In the genomic region with DNA sequence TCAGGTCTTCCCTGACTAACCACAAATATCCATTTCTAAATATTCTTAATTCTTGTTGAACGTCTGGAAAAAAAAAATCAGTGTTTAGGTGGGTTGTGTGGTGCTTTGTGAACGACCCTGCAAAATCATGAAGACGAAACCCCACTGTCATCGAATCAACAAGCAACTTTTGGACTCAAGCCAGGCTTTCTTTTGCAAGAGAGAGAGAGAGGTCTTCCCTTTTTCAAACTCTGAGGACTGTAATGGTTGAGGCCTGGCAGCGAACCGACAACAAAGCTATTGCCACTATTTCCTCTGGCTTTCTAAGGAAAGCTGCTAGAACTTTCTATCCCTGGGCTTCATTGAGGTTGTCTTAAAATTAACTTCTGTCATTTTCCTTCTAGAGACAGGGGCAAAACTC, we compare ENCODE assay signal across 21 mouse cellular contexts. TPM values are rescaled to one million over a fixed set of nuclear protein-coding genes. Genes with fewer than 3 reads are reported as not detected.
DNase-seq lines count a peak whose midpoint lies in the region; ATAC-seq and TF ChIP-seq lines count a peak whose summit lies in the region.
"Had no signal": no experiment of that assay in that cellular context is flagged by ENCODE, and none has a peak within 500 bp of the region (broad histone marks: within the 10 kb centered on the region; RNA-seq: fewer than 3 reads in every experiment).

No protein-coding gene starts in this region.

- no peaks in the 10 kb centered on the region for H3K27me3 ChIP-seq in heart, embryonic 15.5 days
- H3K27me3 ChIP-seq in lung, postnatal 0 days (replicated peaks; ENCODE audit: insufficient read depth, low read length) = no peaks in the 10 kb centered on the region
- H3K27me3 ChIP-seq in MEL (ENCODE audit: control insufficient read depth in 1 of 2, insufficient read depth in 2 of 2, low read length in 2 of 2) = no peaks in the 10 kb centered on the region; a peak in 2 of 4 replicates
- H3K27me3 ChIP-seq in forebrain, embryonic 15.5 days = no peaks in the 10 kb centered on the region
- H3K27me3 ChIP-seq: liver, embryonic 13.5 days; neural tube, embryonic 13.5 days; Patski had no signal

- no peaks in the 10 kb centered on the region for H3K79me2 ChIP-seq in MEL (ENCODE audit: control insufficient read depth, insufficient read depth, low read length, poor library complexity)

- TF ChIP-seq POLR2A in lung, adult 2 months (IDR thresholded peaks at IDR 0.05; ENCODE audit: borderline replicate concordance, extremely low read depth, low read depth, low read length) = no peak
- TF ChIP-seq POLR2A in MEL (IDR thresholded peaks at IDR 0.05; ENCODE audit: control insufficient read depth in 1 of 2, insufficient read depth in 1 of 2, low read depth in 1 of 2, low read length in 2 of 2, poor library complexity in 1 of 2) = no peak

- H3K4me1 ChIP-seq in heart, embryonic 15.5 days (replicated peaks) = peaks cover 3% of the 10 kb centered on the region; the same call in 1 of the 2 replicates
- no peaks in the 10 kb centered on the region for H3K4me1 ChIP-seq in lung, postnatal 0 days (ENCODE audit: insufficient read depth, low read depth, low read length)
- no peaks in the 10 kb centered on the region; the same call in 1 of the 2 replicates for H3K4me1 ChIP-seq in lung, adult 2 months (ENCODE audit: control insufficient read depth, insufficient read depth, low read length)
- peaks cover 6 to 14% of the 10 kb centered on the region in 2 experiments; a peak in 3 of 4 replicates for H3K4me1 ChIP-seq in MEL (ENCODE audit: control insufficient read depth in 1 of 2, insufficient read depth in 2 of 2, low read length in 2 of 2)
- no peaks in the 10 kb centered on the region for H3K4me1 ChIP-seq in forebrain, embryonic 15.5 days
- H3K4me1 ChIP-seq: liver, embryonic 13.5 days; neural tube, embryonic 13.5 days had no signal

- H3K4me3 ChIP-seq in heart, embryonic 15.5 days = no peak overlapping the region
- no peak overlapping the region for H3K4me3 ChIP-seq in lung, postnatal 0 days (ENCODE audit: low read depth, low read length)
- H3K4me3 ChIP-seq in lung, adult 2 months (replicated peaks; ENCODE audit: extremely low read depth, low read depth, low read length) = no peak overlapping the region
- H3K4me3 ChIP-seq in MEL (ENCODE audit: control insufficient read depth in 1 of 2, insufficient read depth in 1 of 2, low read depth in 2 of 2, low read length in 2 of 2) = no peak overlapping the region
- H3K4me3 ChIP-seq in forebrain, embryonic 15.5 days = no peak overlapping the region
- H3K4me3 ChIP-seq: liver, embryonic 13.5 days; neural tube, embryonic 13.5 days had no signal

- intact Hi-C loops in left cerebral cortex, postnatal 14 days (cut with DNase I) = no loop called here

- 0 out of 2 replicates have a peak overlapping the region, but pooled peaks have one; percentile 9 for H3K27ac ChIP-seq in heart, embryonic 15.5 days
- H3K27ac ChIP-seq in lung, postnatal 0 days (ENCODE audit: low read length) = no peak overlapping the region
- H3K27ac ChIP-seq in MEL (ENCODE audit: control insufficient read depth, low read depth, low read length) = no peak overlapping the region
- H3K27ac ChIP-seq in forebrain, embryonic 15.5 days (replicated peaks) = no peak overlapping the region
- H3K27ac ChIP-seq: liver, embryonic 13.5 days; neural tube, embryonic 13.5 days had no signal

- no peaks in the 10 kb centered on the region for H3K36me3 ChIP-seq in heart, embryonic 15.5 days
- H3K36me3 ChIP-seq in lung, postnatal 0 days (ENCODE audit: insufficient read depth, low read length) = no peaks in the 10 kb centered on the region
- H3K36me3 ChIP-seq in MEL (ENCODE audit: control insufficient read depth in 1 of 2, insufficient read depth in 2 of 2, low read length in 2 of 2) = peaks cover 0 to 5% of the 10 kb centered on the region in 2 experiments; a peak in 2 of 4 replicates
- H3K36me3 ChIP-seq in forebrain, embryonic 15.5 days = no peaks in the 10 kb centered on the region
- H3K36me3 ChIP-seq: liver, embryonic 13.5 days; neural tube, embryonic 13.5 days had no signal

- no peak for TF ChIP-seq EP300 in lung, postnatal 0 days (IDR thresholded peaks at IDR 0.05)
- TF ChIP-seq EP300 in MEL (IDR thresholded peaks at IDR 0.05; ENCODE audit: low read depth in 1 of 2, low read length in 2 of 2) = no peak

- WGBS in heart, embryonic 15.5 days = 51% methylated on average over 6 of the region's 6 CpGs
- 47% methylated on average over 6 of the region's 6 CpGs for WGBS in lung, postnatal 0 days
- 45% methylated on average over 6 of the region's 6 CpGs for WGBS in lung, adult 2 months
- WGBS in forebrain, embryonic 15.5 days = 69% methylated on average over 6 of the region's 6 CpGs

- TF ChIP-seq CTCF in lung, postnatal 0 days (IDR thresholded peaks at IDR 0.05) = no peak
- TF ChIP-seq CTCF in lung, adult 2 months (IDR thresholded peaks at IDR 0.05; ENCODE audit: insufficient read depth, low read length) = no peak
- TF ChIP-seq CTCF in MEL (IDR thresholded peaks at IDR 0.05 in 2 of 3, conservative IDR thresholded peaks at IDR 0.05 in 1 of 3; ENCODE audit: control insufficient read depth in 1 of 3, insufficient read depth in 1 of 3, low read depth in 2 of 3, low read length in 3 of 3, poor library complexity in 1 of 3, severe bottlenecking in 1 of 3) = no peak

- H3K4me2 ChIP-seq in heart, embryonic 15.5 days = no peak overlapping the region
- H3K4me2 ChIP-seq in lung, postnatal 0 days (replicated peaks; ENCODE audit: low read depth, low read length) = no peak overlapping the region
- H3K4me2 ChIP-seq in forebrain, embryonic 15.5 days (replicated peaks) = no peak overlapping the region
- H3K4me2 ChIP-seq: liver, embryonic 13.5 days; neural tube, embryonic 13.5 days had no signal

- no peak for DNase-seq in heart, adult 11 months
- DNase-seq in lung, postnatal 0 days (ENCODE audit: low spot score) = peak; percentile 25
- DNase-seq in lung, adult 2 months = no peak
- DNase-seq in MEL (ENCODE audit: low read depth, low spot score) = peak; percentile 48
- DNase-seq in left cerebral cortex, postnatal 14 days (ENCODE audit: low spot score in 2 of 2) = no peak
- DNase-seq: adrenal gland, postnatal 36 days; cerebellum, adult 11 months; cerebellum, postnatal 36 days; kidney, postnatal 4 days; liver, embryonic 13.5 days had no signal

- no peaks in the 10 kb centered on the region for H3K9me3 ChIP-seq in heart, embryonic 15.5 days (replicated peaks)
- no peaks in the 10 kb centered on the region for H3K9me3 ChIP-seq in lung, postnatal 0 days (ENCODE audit: low read length)
- H3K9me3 ChIP-seq in MEL (replicated peaks; ENCODE audit: insufficient read depth, low read length) = no peaks in the 10 kb centered on the region
- no peaks in the 10 kb centered on the region for H3K9me3 ChIP-seq in forebrain, embryonic 15.5 days
- H3K9me3 ChIP-seq: liver, embryonic 13.5 days; neural tube, embryonic 13.5 days had no signal

- TF ChIP-seq RAD21 in MEL (IDR thresholded peaks at IDR 0.05; ENCODE audit: low read depth, low read length) = no peak

- no peak for ATAC-seq in heart, embryonic 15.5 days (replicated peaks; ENCODE audit: insufficient number of reproducible peaks, insufficient read depth, low FRiP score, low read depth)
- no peak for ATAC-seq in lung, postnatal 0 days
- ATAC-seq in hematopoietic stem cell, adult 5-6 weeks (replicated peaks in 1 of 2; ENCODE audit: insufficient read depth in 1 of 2, low FRiP score in 2 of 2, low TSS enrichment in 1 of 2, low read depth in 1 of 2, poor library complexity in 2 of 2, severe bottlenecking in 2 of 2) = peak; percentile 43 to 55; a peak in 1 of 4 replicates
- no peak for ATAC-seq in forebrain, embryonic 15.5 days (replicated peaks)
- ATAC-seq: activated CD4-positive, CD25-positive, alpha-beta regulatory T cell, adult 4 months; forebrain, embryonic 16.5 days; inflammation-experienced regulatory T-cells, adult 6 months; Patski had no signal

- no peak overlapping the region for H3K9ac ChIP-seq in heart, embryonic 15.5 days
- no peak overlapping the region for H3K9ac ChIP-seq in lung, postnatal 0 days (replicated peaks; ENCODE audit: low read depth)
- no peak overlapping the region for H3K9ac ChIP-seq in MEL (ENCODE audit: control insufficient read depth, low read depth, low read length, poor library complexity, severe bottlenecking)
- no peak overlapping the region for H3K9ac ChIP-seq in forebrain, embryonic 15.5 days (replicated peaks)
- H3K9ac ChIP-seq: liver, embryonic 13.5 days; neural tube, embryonic 13.5 days had no signal

TF ChIP-seq in MEL, 35 proteins besides CTCF, POLR2A, EP300 and RAD21:
- TF ChIP-seq KAT2A (conservative IDR thresholded peaks at IDR 0.05; ENCODE audit: low read depth, low read length) = no peak

RNA-seq across cellular contexts. Expression of a gene that starts 0.7 kb away (rescaled TPM):
- 3.8 and 4.6 TPM in 2 replicates for polyA plus RNA-seq in heart, embryonic 15.5 days (2015; fragmentation: Nextera tagmentation; extraction: Ambion mirVana)
- 8.2 and 8.7 TPM in 2 replicates for polyA plus RNA-seq in lung, postnatal 0 days (2015; fragmentation: Nextera tagmentation; extraction: Ambion mirVana)
- 5.0 and 9.6 TPM in 2 replicates for polyA plus RNA-seq in lung, adult 2 months (2012; rRNA removed)
- total RNA-seq in MEL (2012; rRNA removed) = 0.07 and 0.08 TPM in 2 replicates
- polyA plus RNA-seq in MEL (2012; ENCODE audit: insufficient read depth in 1 of 2, insufficient read length in 2 of 2, low read depth in 1 of 2, low replicate concordance in 2 of 2, missing spikeins in 1 of 2) = not detected
- total RNA-seq in hematopoietic stem cell, adult 5-6 weeks (2017) = 1.5 and 3.1 TPM in 2 replicates
- 1 to 10 TPM; 6.8 to 9.4 TPM for total RNA-seq in left cerebral cortex, postnatal 14 days (2021)
- polyA plus RNA-seq in forebrain, embryonic 15.5 days (2015; fragmentation: Nextera tagmentation; extraction: Ambion mirVana) = 3.6 and 4.1 TPM in 2 replicates

RNA-seq across cellular contexts. Expression of a gene that starts 54.2 kb away (rescaled TPM):
- polyA plus RNA-seq in heart, embryonic 15.5 days (2015; fragmentation: Nextera tagmentation; extraction: Ambion mirVana) = 0.06 and 0.10 TPM in 2 replicates
- 0.07 TPM in 1 of 2 replicates, not detected in the other for polyA plus RNA-seq in lung, postnatal 0 days (2015; fragmentation: Nextera tagmentation; extraction: Ambion mirVana)
- 0.12 TPM in 1 of 2 replicates, not detected in the other for polyA plus RNA-seq in lung, adult 2 months (2012; rRNA removed)
- 0.04 and 0.07 TPM in 2 replicates for total RNA-seq in MEL (2012; rRNA removed)
- under 1 TPM in 1 of 2 experiments, not detected in 1; 0.06 TPM for polyA plus RNA-seq in MEL (2012; ENCODE audit: insufficient read depth in 1 of 2, insufficient read length in 2 of 2, low read depth in 1 of 2, low replicate concordance in 2 of 2, missing spikeins in 1 of 2)
- total RNA-seq in hematopoietic stem cell, adult 5-6 weeks (2017) = not detected in 2 replicates
- not detected for total RNA-seq in left cerebral cortex, postnatal 14 days (2021)
- polyA plus RNA-seq in forebrain, embryonic 15.5 days (2015; fragmentation: Nextera tagmentation; extraction: Ambion mirVana) = 0.11 TPM in 2 replicates
- total RNA-seq: monocyte, adult 5-6 weeks had no signal
- polyA plus RNA-seq: activated CD4-positive, CD25-positive, alpha-beta regulatory T cell, adult 4 months; gonadal fat pad, adult 2 months; heart, embryonic 14.5 days; inflammation-experienced regulatory T-cells, adult 6 months; liver, embryonic 13.5 days had no signal

Comparison
In these comparisons a context has a peak if more than half of its experiments do, and no peak if none do; other contexts are left out.
1. DNase-seq: peak in lung, postnatal 0 days (single experiment) and MEL (single experiment); none in heart, adult 11 months (single experiment), lung, adult 2 months (single experiment) and left cerebral cortex, postnatal 14 days (0 of 2).
2. ATAC-seq: peak in hematopoietic stem cell, adult 5-6 weeks (2 of 2); none in heart, embryonic 15.5 days (single experiment), lung, postnatal 0 days (single experiment) and forebrain, embryonic 15.5 days (single experiment).